Mouse (Mus musculus) forebrain, embryonic 11.5 days (tissue): Measurements from ENCODE around the gene Narf. TPM values are rescaled to one million over a fixed set of nuclear protein-coding genes. Genes with fewer than 3 reads are reported as not detected.

ENCODE experiments used
- ATAC-seq: fragments of 200-750 bp; cut with Nextera tagmentation; replicated peaks from 2 replicates; pipeline ENCODE4 v1.8.0; 2017; ENCODE audit warnings: moderate TSS enrichment; ENCODE audit not compliant: low FRiP score
- DNase-seq: peaks from one replicate; pipeline ENCODE4 v3.0.0-alpha.2; 2017; ENCODE audit warnings: low spot score
- H3K27ac ChIP-seq: fragments of 300-500 bp; sonication (generic); 2 replicates; pipeline ENCODE4 v1.5.1; 2014; ENCODE audit warnings: low read depth, low read length
- H3K27me3 ChIP-seq: fragments of 300-500 bp; sonication (generic); 2 replicates; pipeline ENCODE4 v1.6.1; 2014; ENCODE audit warnings: mild to moderate bottlenecking, low read length, mixed read lengths; ENCODE audit not compliant: control insufficient read depth, insufficient read depth
- H3K36me3 ChIP-seq: fragments of 300-500 bp; sonication (generic); 2 replicates; pipeline ENCODE4 v1.6.1; 2014; ENCODE audit warnings: mild to moderate bottlenecking, low read length, moderate library complexity, mixed read lengths; ENCODE audit not compliant: control insufficient read depth, insufficient read depth
- H3K4me1 ChIP-seq: fragments of 300-500 bp; sonication (generic); replicated peaks from 2 replicates; pipeline ENCODE4 v1.6.1; 2014; ENCODE audit warnings: low read length, mixed read lengths; ENCODE audit not compliant: control insufficient read depth, insufficient read depth
- H3K4me2 ChIP-seq: fragments of 300-500 bp; sonication (generic); 2 replicates; pipeline ENCODE4 v1.6.1; 2014; ENCODE audit warnings: low read depth, mild to moderate bottlenecking, low read length, moderate library complexity, mixed read lengths; ENCODE audit not compliant: severe bottlenecking
- H3K4me3 ChIP-seq: fragments of 300-500 bp; sonication (generic); 2 replicates; pipeline ENCODE4 v1.5.1; 2014; ENCODE audit warnings: low read depth, low read length
- H3K9ac ChIP-seq: fragments of 300-500 bp; sonication (generic); 2 replicates; pipeline ENCODE4 v1.6.1; 2014; ENCODE audit warnings: low read length
- H3K9me3 ChIP-seq: fragments of 300-500 bp; sonication (generic); 2 replicates; pipeline ENCODE4 v1.6.1; 2016; ENCODE audit warnings: low read length, mixed read lengths; ENCODE audit not compliant: control insufficient read depth
- WGBS: fragments of 180-500 bp; shearing (Covaris S2); extraction: QIAGEN DNeasy Blood & Tissue Kit; methylation state at CpG from one replicate; pipeline ENCODE4 v1.1.7; 2014; 5-methylcytosine and 5-hydroxymethylcytosine counted together
- polyA plus RNA-seq: library from polyadenylated mRNA; unstranded; fragments of >200 nt; fragmentation: Nextera tagmentation; extraction: Ambion mirVana; gene quantifications from 2 replicates; pipeline ENCODE4 v1.2.1, GENCODE M21; 2014

Gene Narf
- polyA plus RNA-seq, 1 experiment from 2014 or later = 58.9 TPM

DNA sequence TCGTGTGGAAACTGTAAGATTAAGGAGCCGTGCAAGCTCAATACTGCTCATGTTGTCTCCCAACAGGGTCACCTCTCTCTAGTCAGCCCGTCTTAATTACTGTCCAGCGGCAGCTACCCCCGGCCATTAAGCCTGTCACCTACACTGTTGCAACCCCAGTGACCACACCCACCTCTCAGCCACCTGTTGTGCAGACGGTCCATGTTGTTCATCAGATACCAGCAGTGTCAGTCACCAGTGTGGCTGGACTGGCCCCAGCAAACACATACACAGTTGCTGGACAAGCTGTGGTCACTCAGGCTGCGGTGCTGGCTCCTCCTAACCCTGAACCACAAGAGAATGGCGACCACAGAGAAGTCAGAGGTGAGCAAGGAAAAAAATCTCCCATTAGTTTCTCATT, 61.4 kb downstream of the Narf start:
- WGBS = 94% methylated on average over 8 of the region's 8 CpGs
- DNase-seq = no peak
- no peak overlapping the region for H3K4me2 ChIP-seq
- no peak overlapping the region for H3K27ac ChIP-seq
- no peak overlapping the region for H3K9ac ChIP-seq
- no peak for ATAC-seq
- H3K4me1 ChIP-seq = no peaks in the 10 kb centered on the region
- no peaks in the 10 kb centered on the region for H3K9me3 ChIP-seq
- H3K36me3 ChIP-seq = peaks cover 12% of the 10 kb centered on the region; the same call in 1 of the 2 replicates
- H3K27me3 ChIP-seq = no peaks in the 10 kb centered on the region
- H3K4me3 ChIP-seq = no peak overlapping the region

DNA sequence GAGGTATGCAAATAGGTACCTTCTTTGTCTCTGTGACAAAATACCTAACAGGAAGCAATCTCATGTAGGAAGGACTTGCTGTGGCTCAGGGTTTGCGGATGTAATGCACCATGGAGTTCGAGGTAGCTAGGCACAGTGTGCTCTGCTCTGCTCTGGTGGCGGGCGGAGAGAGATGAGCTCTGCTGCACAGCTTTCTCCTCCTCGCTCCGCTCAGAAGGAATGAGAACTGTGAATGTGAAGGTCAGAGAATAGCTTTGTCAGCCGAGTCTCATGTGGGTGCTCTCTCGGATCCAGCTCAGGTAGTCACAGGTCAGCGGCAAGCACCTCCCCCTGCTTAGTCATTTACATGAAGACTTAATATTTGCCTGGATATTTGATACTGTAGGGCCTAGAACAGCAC, 63.2 kb downstream of the Narf start:
- 97% methylated on average over 9 of the region's 9 CpGs for WGBS
- ATAC-seq = no peak
- no peaks in the 10 kb centered on the region for H3K27me3 ChIP-seq
- H3K4me3 ChIP-seq = no peak overlapping the region
- H3K9me3 ChIP-seq = no peaks in the 10 kb centered on the region
- H3K4me2 ChIP-seq = no peak overlapping the region
- no peak for DNase-seq
- no peaks in the 10 kb centered on the region for H3K4me1 ChIP-seq
- H3K36me3 ChIP-seq = peaks cover 12% of the 10 kb centered on the region; the same call in 1 of the 2 replicates
- no peak overlapping the region for H3K27ac ChIP-seq
- no peak overlapping the region for H3K9ac ChIP-seq

DNA sequence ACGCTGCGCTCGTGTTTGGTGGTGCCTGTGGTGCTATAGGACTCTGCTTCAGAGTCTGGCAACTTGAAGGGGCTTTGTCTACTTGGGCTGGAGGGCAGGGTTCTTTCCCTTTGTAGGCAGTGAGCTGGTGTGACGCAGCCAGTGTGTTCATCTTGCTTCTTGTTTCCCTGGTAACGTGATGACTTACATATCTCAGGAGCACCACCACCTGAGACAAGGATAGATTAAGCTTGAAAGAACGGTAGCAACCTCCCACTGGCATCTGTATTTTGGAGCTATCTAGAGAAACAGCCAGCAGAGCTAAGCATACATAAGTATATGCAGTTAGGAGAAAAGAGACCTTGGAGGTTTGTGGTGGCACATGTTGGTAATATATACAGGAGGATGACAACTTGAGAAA, 68.3 kb downstream of the Narf start:
- Histone ChIP-seq H3K27ac (no peak overlapping the region), H3K36me3 (peaks cover 24% of the 10 kb centered on the region), H3K4me1 (no peaks in the 10 kb centered on the region), H3K27me3 (no peaks in the 10 kb centered on the region), H3K9ac (no peak overlapping the region), H3K4me3 (no peak overlapping the region), H3K9me3 (no peaks in the 10 kb centered on the region), H3K4me2 (no peak overlapping the region)
- DNase-seq = no peak
- ATAC-seq = no peak
- WGBS = 94% methylated on average over 6 of the region's 6 CpGs

Other genes with a start within 250 kb of the Narf start
- gene Csnk1d, start 245.9 kb upstream of the Narf start, polyA plus RNA-seq = 102 and 103 TPM in 2 replicates
- not detected in 2 replicates for gene Cd7, start 197.8 kb upstream of the Narf start, polyA plus RNA-seq
- not detected in 2 replicates for gene Sectm1b, start 173.7 kb upstream of the Narf start, polyA plus RNA-seq
- not detected in 2 replicates for gene Sectm1a, start 156.0 kb upstream of the Narf start, polyA plus RNA-seq
- not detected in 2 replicates for gene Tex19.2, start 118.6 kb upstream of the Narf start, polyA plus RNA-seq
- gene Tex19.1, start 91.1 kb upstream of the Narf start, polyA plus RNA-seq = not detected in 2 replicates
- gene Uts2r, start 77.0 kb upstream of the Narf start, polyA plus RNA-seq = not detected in 2 replicates
- 7.3 and 7.8 TPM in 2 replicates for gene Hexdc, start 32.8 kb upstream of the Narf start, polyA plus RNA-seq
- 20.3 and 20.5 TPM in 2 replicates for gene Ogfod3, start 32.5 kb upstream of the Narf start, polyA plus RNA-seq
- 31.7 and 39.2 TPM in 2 replicates for gene Cybc1, start 7.9 kb upstream of the Narf start, polyA plus RNA-seq
- 16.4 and 21.8 TPM in 2 replicates for gene Foxk2, start 22.7 kb downstream of the Narf start, polyA plus RNA-seq
- gene Wdr45b, start 117.2 kb downstream of the Narf start, polyA plus RNA-seq = 99.3 and 107 TPM in 2 replicates
- 1.9 and 2.0 TPM in 2 replicates for gene Rab40b, start 151.0 kb downstream of the Narf start, polyA plus RNA-seq
- gene Fn3krp, start 184.1 kb downstream of the Narf start, polyA plus RNA-seq = 8.5 and 8.9 TPM in 2 replicates
- gene Fn3k, start 197.7 kb downstream of the Narf start, polyA plus RNA-seq = 1.3 and 1.7 TPM in 2 replicates
- 49.8 and 54.9 TPM in 2 replicates for gene Tbcd, start 214.7 kb downstream of the Narf start, polyA plus RNA-seq